Mouse (Mus musculus) right cerebral cortex, adult 2 months (tissue): ENCODE results near the gene Taf12.

Experiments
- DNase-seq, 2 experiments: peaks; one replicate each; pipeline ENCODE4 v3.0.0; 2021 to 2022; ENCODE audit warnings: low spot score in 2 of 2

Gene Taf12

DNA sequence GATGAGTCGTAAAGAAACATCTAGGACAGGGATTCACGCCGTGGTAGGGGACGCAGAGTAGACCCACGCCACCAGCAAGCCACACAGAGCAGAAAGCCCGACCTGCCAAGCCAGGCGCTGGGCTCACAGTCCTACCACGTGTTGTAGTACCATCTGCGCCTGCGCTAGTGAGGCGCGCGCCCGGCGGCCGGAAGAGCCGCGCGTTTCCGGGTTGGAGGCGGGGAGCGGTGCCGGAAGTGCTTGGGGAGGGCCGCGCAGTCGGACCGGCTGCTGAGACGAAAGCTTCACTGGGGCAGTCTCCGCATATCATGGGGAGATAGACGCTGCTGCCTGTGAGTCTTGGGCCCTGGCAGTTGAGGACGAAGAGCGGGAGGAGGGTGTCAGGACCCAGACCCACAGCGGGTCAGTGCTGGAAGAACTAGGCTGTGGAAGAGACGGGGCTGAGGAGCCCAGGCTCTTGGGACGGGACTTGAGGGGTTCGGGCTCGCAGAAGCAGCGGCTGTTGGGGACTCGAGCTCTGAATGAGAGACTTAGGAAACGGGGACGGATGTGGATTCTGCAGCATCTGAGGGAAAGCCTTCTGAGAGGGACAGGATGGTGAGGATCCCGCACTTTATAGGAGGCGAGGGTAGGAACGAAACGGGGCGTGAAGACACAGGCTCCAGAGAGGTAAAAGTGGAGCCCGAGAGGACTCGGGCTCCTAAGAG lies at the start of gene Taf12:
Gene Taf12, plus strand, starts transcription at position 220 of the 707 bp plus-strand sequence.
- DNase-seq: peak; percentile 89 to 91

DNA sequence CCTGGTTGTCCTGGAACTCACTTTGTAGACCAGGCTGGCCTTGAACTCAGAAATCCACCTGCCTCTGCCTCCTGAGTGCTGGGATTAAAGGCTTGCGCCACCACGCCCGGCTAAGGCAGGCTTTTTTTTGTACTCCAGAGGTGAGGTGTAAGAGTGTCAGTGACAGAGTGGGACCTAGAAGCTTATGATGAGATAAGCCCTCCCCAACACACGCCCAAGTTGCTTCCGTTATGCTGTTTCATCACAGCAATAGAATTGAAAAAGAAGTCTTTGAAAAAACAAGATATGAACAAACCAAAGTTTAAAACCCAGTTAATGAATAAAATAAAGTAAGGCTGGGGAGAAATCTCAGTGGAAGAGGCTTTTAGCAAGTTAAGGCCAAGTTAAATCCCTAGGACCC lies 43.8 kb upstream of the Taf12 start:
- no peak for DNase-seq

DNA sequence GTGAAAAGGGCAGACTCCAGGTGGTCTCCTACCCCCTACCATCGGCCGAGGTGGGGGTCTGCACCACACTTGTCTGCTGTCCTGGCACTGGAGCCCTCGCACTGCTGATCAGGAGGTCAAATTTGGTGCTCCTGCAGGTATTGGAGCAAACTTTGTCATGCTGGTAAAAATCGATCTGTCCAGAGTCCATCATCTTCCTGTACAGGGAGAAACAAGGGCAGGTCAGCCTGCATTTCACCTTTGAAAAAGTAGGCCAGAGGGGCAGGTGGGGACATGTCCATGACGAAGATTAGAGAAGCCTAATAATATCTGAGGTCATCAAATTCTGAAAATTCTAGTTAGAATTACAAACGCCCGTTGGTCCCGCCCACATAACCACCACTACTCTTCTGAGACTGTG lies 39.5 kb upstream of the Taf12 start:
- no peak for DNase-seq

DNA sequence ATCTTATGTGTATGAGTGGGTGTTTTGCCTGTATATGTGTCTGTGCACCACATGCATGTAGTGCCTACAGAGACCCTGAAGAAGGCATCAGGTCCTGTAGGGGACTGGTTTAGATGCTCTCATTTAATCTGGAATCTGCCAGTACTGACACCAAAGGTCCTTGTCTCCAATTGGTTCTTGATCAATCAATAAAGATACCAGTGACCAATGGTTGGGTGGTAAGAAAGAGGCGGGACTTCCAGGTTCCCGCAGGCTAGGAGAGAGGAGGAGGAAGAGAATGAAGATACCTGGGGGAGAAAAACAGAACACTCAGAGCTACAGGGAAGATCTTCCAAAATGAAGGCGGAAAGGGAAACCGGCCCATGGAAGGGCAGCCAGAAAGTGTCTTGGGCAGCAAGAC lies 35.8 kb upstream of the Taf12 start:
- no peak for DNase-seq

DNA sequence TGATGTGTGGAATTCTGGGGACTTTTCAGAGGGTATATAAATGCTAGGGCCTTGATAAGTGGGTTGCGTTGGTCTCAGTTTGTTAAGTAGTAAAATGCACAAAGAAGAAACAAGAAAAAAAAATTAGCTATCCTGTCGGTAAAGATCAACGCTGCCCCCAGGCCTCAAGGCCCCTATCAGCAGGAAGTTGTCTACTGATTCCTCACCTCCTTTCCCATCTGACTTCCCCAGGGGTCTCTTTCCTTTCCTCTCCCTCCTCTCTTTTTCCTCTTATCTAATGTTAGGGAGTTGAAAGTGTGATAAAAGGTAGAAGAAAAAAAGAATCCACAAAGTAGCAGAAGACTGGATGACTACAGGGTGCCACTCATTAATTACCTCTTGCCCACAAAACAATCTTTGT lies 33.8 kb upstream of the Taf12 start:
- DNase-seq: no peak

- no peak for DNase-seq
These were observed 33.0 kb upstream of the Taf12 start for GRCm38 (mm10) chr4:132241208-132241607.

- no peak for DNase-seq
These were observed 28.5 kb upstream of the Taf12 start for GRCm38 (mm10) chr4:132245643-132246042.

- no peak for DNase-seq
These were observed 26.7 kb upstream of the Taf12 start for GRCm38 (mm10) chr4:132247451-132247997.

DNA sequence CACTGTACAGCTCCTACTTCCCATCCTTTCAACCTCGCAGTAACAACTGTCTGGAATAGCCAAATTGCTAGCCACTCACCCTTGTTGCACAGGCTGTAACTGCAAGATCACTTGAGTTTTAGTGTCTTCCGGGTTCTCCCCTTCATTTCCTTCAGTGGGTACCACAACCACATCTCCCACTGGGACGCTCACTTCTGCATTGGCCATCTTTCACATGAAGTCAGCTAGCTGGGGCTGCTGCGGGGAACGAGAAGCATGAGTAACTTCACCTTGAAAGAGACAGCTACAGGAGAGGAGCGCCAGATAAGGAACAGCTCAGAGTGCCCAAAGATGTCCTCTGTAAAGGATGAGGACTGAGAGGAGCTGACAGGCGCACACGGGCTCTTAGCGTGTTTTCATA lies 22.6 kb upstream of the Taf12 start:
- no peak for DNase-seq

DNA sequence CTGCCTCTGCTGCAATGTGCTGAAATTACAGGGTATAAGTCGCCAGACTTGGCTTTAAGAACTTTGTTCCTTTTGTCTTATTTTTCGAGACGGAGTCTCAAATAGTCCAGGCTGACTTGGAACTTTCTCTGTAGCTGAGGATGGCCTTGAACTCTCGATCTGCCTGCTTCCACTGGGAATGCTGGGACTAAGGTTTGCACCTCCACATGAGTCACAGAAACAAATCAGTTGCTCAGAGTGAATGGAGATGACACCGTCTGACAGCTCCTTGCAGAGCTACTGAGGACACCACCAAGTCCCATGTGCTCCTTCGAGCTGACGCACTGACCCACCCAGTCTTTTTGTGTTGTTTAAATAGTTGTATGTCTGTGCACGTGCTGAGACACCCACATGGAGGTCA lies 21.0 kb upstream of the Taf12 start:
- no peak for DNase-seq

DNA sequence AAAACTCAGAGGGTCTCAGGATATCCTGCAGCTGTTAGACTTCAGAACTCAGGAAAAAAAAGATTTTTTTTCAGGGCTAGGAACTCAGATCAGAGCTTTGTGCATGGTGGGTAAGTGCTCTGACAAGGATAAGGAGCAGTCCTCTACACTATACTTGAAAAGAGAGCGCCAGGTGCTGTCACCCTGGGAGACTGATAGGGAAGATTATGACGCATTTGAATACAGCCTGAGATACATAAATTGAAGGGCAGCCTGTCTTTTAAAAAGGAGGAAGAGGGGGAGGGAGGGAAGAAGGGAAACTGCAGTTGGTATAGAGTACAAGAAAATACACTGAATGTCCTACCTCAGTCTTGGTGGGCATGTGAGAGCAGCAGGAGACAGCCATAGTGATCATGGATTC lies 20.6 kb upstream of the Taf12 start:
- DNase-seq: no peak

- DNase-seq: no peak
These were observed 19.2 kb upstream of the Taf12 start for GRCm38 (mm10) chr4:132254986-132255385.

GRCm38 (mm10) chr4:132256384-132256783 lies 17.8 kb upstream of the Taf12 start:
- no peak for DNase-seq

- DNase-seq: no peak
These were observed 14.9 kb upstream of the Taf12 start for GRCm38 (mm10) chr4:132259248-132259647.

- DNase-seq: no peak
These were observed 13.5 kb upstream of the Taf12 start for GRCm38 (mm10) chr4:132260404-132261379.

DNA sequence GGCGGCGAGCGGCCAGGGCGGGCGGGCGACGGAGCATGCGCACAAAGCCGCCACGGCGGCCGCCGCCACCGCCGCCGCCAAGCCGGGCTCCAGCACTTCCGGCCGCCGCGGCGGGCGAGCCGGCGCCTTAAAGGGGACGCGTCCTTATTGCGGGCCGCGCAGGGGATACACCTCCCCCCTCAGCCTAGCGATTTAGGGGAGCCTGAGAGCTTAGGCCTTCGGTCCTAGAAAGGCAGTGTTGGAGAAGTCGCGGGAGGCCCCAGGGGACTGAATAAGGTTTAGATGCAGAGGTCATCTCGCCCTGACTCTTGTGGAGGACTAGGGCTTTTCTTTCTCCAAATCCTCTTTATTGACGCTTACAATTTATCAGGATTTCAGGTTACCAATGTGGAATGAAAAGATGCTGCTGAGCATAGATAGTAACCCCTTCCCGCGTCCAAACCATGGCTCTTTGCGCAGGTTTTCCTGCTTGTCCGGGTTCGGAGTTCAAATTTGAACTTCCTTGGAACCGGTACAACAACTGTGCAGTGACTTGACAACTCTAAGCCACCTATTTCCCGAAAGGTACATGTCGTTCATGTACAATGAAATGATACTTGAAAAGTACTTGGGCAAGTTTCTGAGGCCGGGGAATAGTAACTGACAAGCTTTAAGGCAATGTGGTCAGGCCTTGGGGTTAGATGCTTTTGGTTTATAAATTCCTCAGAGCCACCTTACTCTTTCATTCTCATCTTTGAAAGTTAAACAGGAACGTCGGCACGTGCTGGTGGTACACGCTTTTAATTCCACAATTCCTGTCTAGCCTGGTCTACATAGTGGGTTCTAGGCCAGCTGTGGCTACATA lies 12.4 kb upstream of the Taf12 start, which contains the start of gene Gmeb1:
Gene Gmeb1, minus strand, starts transcription at position 89 of the 844 bp plus-strand sequence.
- DNase-seq: peak; percentile 67 to 72

GRCm38 (mm10) chr4:132262358-132262616 lies 11.9 kb upstream of the Taf12 start:
- DNase-seq: no peak

GRCm38 (mm10) chr4:132263313-132263712 lies 10.9 kb upstream of the Taf12 start:
- no peak for DNase-seq

GRCm38 (mm10) chr4:132266835-132267349 lies 7.3 kb upstream of the Taf12 start:
- DNase-seq: peak in 1 of 2 experiments; percentile 38

- no peak for DNase-seq
These were observed 5.1 kb upstream of the Taf12 start for GRCm38 (mm10) chr4:132268871-132269739.
